Mouse (Mus musculus): ENCODE data around the gene Dennd4c. TPM values are rescaled to one million over a fixed set of nuclear protein-coding genes. Genes with fewer than 3 reads are reported as not detected.

The Dennd4c gene
- polyA plus RNA-seq, 1 experiment = not detected

DNA sequence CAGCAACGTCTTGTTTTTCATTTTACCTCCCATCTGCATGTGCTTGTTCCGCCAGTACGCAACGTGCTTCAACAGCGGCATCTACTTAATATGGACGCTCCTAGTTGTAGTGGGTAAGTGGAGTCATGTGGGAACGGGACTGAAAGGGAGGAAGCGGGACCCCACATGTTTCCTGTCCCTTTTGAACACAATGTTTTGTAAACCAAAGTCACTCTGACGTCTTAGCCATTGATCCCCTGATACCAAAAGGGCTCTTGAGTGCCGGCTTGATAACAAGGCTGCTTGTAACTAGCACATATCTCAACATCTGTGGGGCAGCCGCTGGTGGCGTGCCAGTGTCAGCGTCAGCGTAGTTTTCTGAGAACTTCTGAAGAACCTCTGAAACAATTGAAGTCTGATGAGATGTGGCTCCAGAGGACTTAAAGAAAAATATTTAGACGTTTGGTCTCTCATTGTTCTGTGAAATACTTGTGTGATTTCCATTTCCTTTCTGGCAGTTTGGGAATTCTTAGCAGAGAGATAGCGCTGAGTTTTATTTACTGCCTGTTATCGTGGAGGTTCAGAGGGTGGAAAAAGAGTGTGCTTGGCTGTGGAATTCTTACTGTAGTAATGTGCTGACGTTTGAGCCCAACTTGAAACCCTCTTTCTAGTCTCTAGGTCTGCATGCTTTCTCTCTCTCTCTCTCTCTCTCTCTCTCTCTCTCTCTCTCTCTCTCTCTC, 138.0 kb downstream of the Dennd4c start:
- Histone ChIP-seq H3K4me3 (ENCODE audit: insufficient read depth, low read depth, low read length) (0 out of 2 replicates have a peak overlapping the region, but pooled peaks have one; percentile 4), H3K4me1 (ENCODE audit: control insufficient read depth, insufficient read depth, low read length) (no peaks in the 10 kb centered on the region), H3K27ac (ENCODE audit: insufficient read depth, low read depth, low read length) (no peak overlapping the region)
- 41% methylated on average over 18 of the region's 18 CpGs for WGBS
- TF ChIP-seq POLR2A (IDR thresholded peaks at IDR 0.05; ENCODE audit: insufficient read depth, low read depth, low read length) = no peak
- no peak for TF ChIP-seq CTCF (IDR thresholded peaks at IDR 0.05; ENCODE audit: insufficient read depth, low read depth, low read length)

- TF ChIP-seq CTCF (IDR thresholded peaks at IDR 0.05; ENCODE audit: insufficient read depth, low read depth, low read length) (no peak), POLR2A (IDR thresholded peaks at IDR 0.05; ENCODE audit: insufficient read depth, low read depth, low read length) (no peak)
- H3K4me1 ChIP-seq (ENCODE audit: control insufficient read depth, insufficient read depth, low read length) = no peaks in the 10 kb centered on the region
- H3K4me3 ChIP-seq (ENCODE audit: insufficient read depth, low read depth, low read length) = no peak overlapping the region
- H3K27ac ChIP-seq (ENCODE audit: insufficient read depth, low read depth, low read length) = no peak overlapping the region
- WGBS = 71% methylated on average over 5 of the region's 5 CpGs
Measured at GRCm38 (mm10) chr4:86887879-86888278, 139.5 kb downstream of the Dennd4c start.

DNA sequence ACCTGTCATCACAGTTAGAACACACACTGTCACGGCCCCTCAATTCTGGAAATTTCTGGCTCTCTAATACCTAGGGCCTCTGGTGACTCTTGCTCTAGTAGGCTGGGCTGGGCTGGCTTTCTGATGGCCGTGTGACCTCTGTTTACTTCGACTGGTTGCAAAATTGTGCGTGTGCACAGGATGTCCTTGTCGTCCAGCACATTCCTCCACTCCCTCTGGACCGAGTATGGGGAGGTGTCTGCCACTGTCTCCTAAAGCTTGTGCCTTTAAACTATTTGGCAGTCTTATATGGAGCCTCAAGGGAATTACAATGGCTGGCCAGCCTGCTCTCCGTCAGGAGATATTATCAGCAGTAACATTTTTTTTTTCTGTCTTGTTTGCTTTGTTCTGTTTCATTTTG, 149.1 kb downstream of the Dennd4c start:
- no peaks in the 10 kb centered on the region for H3K4me1 ChIP-seq (ENCODE audit: control insufficient read depth, insufficient read depth, low read length)
- TF ChIP-seq CTCF (IDR thresholded peaks at IDR 0.05; ENCODE audit: insufficient read depth, low read depth, low read length) (no peak), POLR2A (IDR thresholded peaks at IDR 0.05; ENCODE audit: insufficient read depth, low read depth, low read length) (no peak)
- WGBS = 78% methylated on average over 7 of the region's 7 CpGs
- H3K4me3 ChIP-seq (ENCODE audit: insufficient read depth, low read depth, low read length) = no peak overlapping the region
- H3K27ac ChIP-seq (ENCODE audit: insufficient read depth, low read depth, low read length) = no peak overlapping the region

DNA sequence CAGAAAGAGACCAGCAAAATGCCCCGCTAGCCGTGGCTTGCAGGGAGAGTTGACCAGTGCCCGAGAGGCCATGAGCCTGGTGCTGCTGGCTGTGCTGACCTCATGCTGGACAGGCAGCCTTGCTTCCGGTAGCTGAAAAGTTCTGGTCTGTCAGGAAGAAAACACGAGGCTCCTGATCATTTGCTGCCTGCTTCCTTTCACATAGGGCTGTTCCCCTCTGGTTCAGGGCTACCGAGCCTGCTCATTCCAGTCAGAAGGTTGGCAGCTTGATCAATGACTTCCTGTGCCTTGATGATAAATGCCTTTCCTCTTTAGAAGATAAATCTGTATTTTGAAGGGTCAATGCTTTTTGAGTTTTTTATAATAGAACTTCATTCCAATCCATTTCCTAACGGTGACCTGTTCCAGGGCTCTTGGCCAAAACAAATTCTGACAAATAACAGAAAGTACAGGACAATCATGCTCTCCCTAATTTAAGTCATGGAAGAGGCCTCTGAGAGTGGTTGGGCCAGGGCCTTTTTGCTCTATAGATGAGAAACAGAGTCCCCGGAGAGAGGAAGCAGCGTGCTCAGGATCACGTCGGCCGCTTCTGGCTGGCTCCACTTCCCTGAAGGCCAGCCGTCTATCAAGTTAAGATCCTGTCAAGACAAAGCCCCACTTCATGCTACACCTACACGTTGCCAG, 150.6 kb downstream of the Dennd4c start:
- WGBS = 72% methylated on average over 14 of the region's 14 CpGs
- no peak overlapping the region for H3K4me3 ChIP-seq (ENCODE audit: insufficient read depth, low read depth, low read length)
- TF ChIP-seq CTCF (IDR thresholded peaks at IDR 0.05; ENCODE audit: insufficient read depth, low read depth, low read length) (no peak), POLR2A (IDR thresholded peaks at IDR 0.05; ENCODE audit: insufficient read depth, low read depth, low read length) (no peak)
- H3K4me1 ChIP-seq (ENCODE audit: control insufficient read depth, insufficient read depth, low read length) = no peaks in the 10 kb centered on the region
- H3K27ac ChIP-seq (ENCODE audit: insufficient read depth, low read depth, low read length) = no peak overlapping the region

Other genes starting within 250 kb of the Dennd4c start
- not detected in 2 replicates for gene Saxo1, start 190.2 kb upstream of the Dennd4c start, polyA plus RNA-seq (2012; ENCODE audit: insufficient read depth, insufficient read length, low replicate concordance, missing spikeins)
- not detected in 2 replicates for gene Rraga, start 172.9 kb upstream of the Dennd4c start, polyA plus RNA-seq (2012; ENCODE audit: insufficient read depth, insufficient read length, low replicate concordance, missing spikeins)
- gene Haus6, start 136.5 kb upstream of the Dennd4c start, polyA plus RNA-seq (2012; ENCODE audit: insufficient read depth, insufficient read length, low replicate concordance, missing spikeins) = not detected in 2 replicates
- not detected in 2 replicates for gene Plin2, start 78.5 kb upstream of the Dennd4c start, polyA plus RNA-seq (2012; ENCODE audit: insufficient read depth, insufficient read length, low replicate concordance, missing spikeins)
- gene Rps6, start 108.9 kb downstream of the Dennd4c start, polyA plus RNA-seq (2012; ENCODE audit: insufficient read depth, insufficient read length, low replicate concordance, missing spikeins) = 449 TPM in 1 of 2 replicates, not detected in the other
- not detected in 2 replicates for gene Acer2, start 125.8 kb downstream of the Dennd4c start, polyA plus RNA-seq (2012; ENCODE audit: insufficient read depth, insufficient read length, low replicate concordance, missing spikeins)

All from olfactory bulb, adult 2 months (tissue).